Mouse (Mus musculus): ENCODE measurements around the gene Gm49361.

The Gm49361 gene

DNA sequence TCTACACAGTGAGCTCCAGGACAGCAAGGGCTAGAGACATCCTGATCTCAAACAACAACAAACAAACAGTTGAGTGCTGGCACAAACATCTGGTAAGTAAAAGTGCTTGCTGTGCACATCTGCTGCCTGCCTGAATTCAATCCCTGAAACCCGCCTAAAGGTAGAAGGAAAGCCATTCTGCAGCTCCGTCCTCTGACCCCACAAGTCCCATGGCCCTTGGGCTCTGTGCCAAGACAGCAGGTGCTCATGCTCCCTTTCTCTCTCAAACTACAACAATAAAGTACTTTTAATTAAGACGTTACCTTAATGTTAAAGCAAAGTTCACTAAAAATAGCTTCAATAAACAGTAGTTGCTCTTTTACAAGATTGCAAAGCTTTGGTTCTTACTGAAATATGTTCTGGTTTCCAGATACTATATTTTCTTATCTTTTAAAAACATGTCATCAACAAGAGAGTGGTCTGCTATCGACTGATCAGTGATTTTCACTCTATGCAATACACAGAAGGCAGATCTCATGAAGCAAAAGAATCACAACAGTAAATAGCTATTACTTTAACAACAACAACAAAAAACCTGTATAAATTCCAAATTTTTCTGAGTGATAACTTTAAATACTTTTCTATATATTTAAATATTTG is 125.2 kb downstream of the Gm49361 start:
- DNase-seq (ENCODE audit: low read depth, low spot score), result no peak

DNA sequence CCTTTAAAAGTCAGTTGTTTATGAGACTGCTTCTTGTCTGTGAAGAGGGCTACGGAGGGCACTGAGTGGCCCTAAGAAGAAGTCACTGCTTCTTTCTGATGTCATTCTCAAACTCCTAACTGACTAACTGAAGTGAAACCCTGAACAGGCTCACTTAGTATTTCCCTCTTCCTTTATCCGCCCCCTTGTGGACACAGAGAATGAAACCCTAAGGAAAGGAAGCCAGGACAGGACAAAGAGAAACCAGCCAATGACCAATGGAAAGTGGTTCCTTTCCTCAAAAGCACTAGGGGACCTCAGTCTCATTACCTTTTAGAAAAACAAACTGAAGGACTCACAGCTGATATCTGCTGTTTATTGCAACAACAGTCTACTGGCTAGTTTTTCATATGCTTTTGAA is 126.4 kb downstream of the Gm49361 start:
- DNase-seq (ENCODE audit: low read depth, low spot score), result no peak

DNA sequence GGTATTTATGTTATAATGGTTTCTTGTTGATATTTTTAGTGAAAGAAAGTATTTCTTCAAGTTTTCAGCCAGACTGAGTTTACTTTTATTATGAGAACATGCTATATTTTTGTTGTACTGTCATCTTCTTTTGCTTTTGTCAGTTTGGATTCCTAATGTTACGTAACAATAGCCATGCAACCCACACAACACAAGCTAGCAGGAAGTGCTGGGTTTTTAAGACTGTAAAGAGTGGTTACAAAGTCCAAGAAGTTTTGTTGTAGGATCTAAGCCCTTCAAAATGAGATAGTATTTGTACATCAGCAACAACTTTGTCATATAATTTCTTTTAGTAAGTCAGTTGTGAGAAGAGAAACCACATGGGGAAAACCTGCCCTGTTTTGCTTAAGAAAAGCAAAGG is 128.2 kb downstream of the Gm49361 start:
- DNase-seq (ENCODE audit: low read depth, low spot score), result no peak

DNA sequence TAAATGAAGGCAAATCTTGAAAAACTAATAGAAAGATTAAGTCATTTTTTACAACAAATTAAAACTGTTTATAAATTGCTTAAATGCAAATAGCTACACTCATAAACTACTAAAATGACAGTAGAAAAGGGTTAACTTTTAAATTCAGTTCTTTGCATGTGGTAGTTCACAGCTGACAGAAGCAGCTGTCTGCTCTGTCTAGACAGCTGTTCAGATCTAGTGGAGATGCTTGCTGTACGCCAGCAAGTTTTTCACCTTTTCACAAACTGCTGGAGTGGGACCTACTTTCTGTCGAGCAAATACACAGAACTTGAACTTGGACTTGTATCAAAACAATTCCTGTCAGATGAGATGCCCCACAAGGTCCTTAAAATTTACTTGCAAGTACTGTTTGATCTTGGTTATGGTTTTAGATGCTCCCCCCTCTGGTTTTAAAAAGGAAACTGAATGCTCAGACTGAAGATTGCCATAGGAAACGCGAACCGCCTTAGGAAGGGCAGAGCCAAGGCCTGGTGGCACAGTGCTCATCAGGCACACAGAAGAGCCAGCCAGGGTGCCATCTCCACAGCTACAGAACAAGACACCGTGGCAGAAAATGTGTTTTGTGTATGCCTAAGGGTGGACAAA is 129.5 kb downstream of the Gm49361 start:
- no peak for DNase-seq (ENCODE audit: low read depth, low spot score)

DNA sequence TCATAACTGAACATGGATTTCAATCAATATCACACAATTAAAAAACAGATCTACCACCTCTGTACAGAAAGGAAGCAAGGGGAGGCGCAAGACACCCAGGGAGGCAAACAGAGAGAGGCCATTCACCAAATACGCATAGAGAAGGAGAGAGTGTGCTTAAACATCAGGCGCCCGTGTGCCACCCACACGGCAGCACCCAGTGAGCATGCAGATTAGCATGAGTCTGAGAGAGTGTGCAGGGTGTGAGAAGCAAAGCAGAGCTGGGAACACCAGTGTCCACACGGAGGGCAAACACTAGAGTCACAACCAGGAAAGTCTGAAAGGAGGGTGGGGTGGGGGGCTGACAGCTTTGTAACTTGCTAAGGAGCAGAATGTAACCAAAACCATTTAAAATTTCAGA is 130.1 kb downstream of the Gm49361 start:
- DNase-seq (ENCODE audit: low read depth, low spot score), result no peak

DNA sequence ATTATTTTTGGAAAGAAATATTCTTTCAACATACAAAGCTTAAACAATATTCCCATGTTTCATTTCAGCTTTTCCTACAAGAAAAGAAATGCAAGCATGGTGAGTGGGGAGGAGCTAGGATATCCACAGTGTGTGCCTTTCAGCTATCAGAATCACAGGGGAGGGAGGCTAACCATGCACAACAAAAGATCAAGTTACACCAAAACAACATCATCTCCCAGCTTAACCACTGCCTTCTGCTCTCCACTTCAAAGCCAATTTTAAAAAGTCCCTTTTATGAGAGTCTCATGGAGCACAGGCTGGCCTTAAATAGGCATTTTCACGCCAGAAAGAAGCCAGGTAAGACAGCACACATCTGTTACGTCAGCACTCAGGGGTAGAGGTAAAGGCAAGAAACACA is 134.9 kb downstream of the Gm49361 start:
- no peak for DNase-seq (ENCODE audit: low read depth, low spot score)

DNA sequence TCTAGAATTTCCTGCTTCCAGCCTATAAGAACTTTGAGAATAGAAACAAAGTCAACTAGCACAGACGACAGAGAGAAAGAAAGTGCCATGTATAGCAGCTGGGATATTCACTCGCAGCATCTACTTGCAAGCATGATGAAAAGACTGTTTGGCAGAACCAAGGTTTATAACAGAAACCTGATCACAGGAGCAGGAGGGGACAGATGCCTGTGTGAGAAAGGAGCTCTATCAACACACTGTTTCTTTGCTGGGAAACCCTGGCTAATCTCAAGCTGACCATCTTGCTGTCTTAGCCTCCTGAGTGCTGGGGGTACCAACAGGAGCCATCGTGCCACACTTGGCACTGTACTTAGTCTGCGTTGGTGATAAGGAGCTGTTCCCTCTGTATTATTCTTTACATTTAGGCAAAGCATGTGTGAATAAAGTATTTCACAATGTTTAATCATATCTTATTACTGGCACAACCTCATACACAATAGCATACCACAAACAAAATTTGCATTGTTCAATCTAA is 136.0 kb downstream of the Gm49361 start:
- DNase-seq (ENCODE audit: low read depth, low spot score), result no peak

DNA sequence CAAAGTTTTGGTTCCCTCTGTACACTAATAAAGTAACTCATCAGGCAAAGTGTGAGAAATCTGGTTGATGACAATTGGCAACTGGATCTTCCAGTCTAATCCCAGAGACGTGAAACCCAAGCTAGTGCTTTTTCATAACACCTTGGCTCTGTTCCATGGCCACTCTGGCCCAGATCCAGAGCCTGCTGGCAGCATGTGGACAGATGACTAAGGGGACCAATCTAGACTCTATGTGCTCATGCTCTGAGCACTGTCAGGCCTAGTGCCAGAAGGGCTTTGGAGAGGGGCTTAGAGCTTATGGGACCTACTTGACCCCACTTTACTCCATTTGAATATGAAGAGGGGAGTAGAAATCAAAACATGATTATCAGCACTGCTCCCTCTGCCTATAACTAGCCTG is 138.4 kb downstream of the Gm49361 start:
- DNase-seq (ENCODE audit: low read depth, low spot score), result peak; percentile 62

DNA sequence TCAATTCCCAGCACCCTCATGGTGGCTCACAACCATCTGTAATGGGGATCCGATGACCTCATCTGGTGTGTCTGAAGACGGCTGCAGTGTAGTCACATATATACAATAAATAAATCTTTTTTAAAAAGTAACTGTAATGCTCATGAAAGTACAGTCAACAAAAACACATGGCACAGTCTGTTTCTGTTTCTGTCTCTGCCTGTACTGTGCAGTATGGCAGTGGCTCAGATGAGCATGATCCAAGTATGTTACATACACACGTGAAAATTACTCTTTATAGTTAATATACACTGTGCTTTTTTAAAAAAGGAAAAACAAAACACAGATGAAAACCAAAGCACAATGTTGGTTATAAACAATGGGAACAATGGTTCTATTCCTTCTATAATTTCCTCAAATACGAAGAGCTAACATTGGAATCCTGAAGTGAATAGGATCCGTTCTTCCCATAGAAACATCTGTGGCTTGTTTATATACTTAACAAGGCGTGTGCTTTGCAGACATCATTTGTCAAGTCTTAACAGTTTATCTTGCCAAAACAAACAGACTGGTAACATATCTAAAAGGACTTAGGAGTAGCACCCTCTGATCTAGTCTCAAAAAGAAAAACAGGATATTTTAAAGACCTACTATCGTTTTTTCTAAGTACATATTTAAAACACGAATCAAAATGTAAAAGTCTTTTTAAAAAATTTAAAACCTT is 139.1 kb downstream of the Gm49361 start:
- DNase-seq (ENCODE audit: low read depth, low spot score), result no peak

DNA sequence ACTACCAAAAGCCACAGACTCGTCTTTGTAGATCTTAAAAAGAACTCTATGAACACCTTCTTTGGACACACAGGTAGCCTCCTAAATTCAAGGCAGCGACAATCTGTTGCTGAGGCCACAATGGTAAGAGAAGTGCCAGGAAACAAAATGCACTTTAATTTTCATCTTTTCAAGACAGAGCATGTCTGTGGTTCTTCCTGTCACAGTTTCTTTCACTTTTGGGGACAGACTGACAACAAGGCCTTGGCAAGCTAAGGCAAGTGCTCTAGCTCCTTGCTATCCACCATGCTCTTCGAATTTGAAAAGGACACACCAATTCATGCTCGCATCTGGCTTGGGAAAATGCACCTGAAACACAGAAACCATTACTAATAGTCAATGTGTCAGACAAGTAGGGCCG is 152.6 kb downstream of the Gm49361 start:
- DNase-seq (ENCODE audit: low read depth, low spot score), result no peak

Measured in retina, adult 2 months (tissue).